Mouse (Mus musculus) cerebellum, postnatal 4 days (tissue): Measurements from ENCODE around the gene Stk39.
A peak's percentile ranks its signal among the peaks of the same experiment; 100 is the strongest.

ENCODE experiments used
- DNase-seq, 2 experiments: peaks; one replicate each; pipeline ENCODE4 v3.0.0; 2022; ENCODE audit warnings: low spot score in 2 of 2, mixed read lengths in 1 of 2

Gene Stk39

GRCm38 (mm10) chr2:68382394-68383059 is 89.5 kb downstream of the Stk39 start:
- no peak for DNase-seq

- no peak for DNase-seq
Measured at GRCm38 (mm10) chr2:68381881-68382280, 90.2 kb downstream of the Stk39 start.

GRCm38 (mm10) chr2:68381205-68381604 is 90.9 kb downstream of the Stk39 start:
- DNase-seq: no peak

GRCm38 (mm10) chr2:68379631-68380030 is 92.4 kb downstream of the Stk39 start:
- DNase-seq: no peak

- DNase-seq: no peak
Measured at GRCm38 (mm10) chr2:68378319-68378718, 93.7 kb downstream of the Stk39 start.

- DNase-seq: no peak
Measured at GRCm38 (mm10) chr2:68377251-68377681, 94.8 kb downstream of the Stk39 start.

GRCm38 (mm10) chr2:68376660-68377059 is 95.4 kb downstream of the Stk39 start:
- peak in 1 of 2 experiments; percentile 38 for DNase-seq

- no peak for DNase-seq
Measured at GRCm38 (mm10) chr2:68374202-68374601, 97.9 kb downstream of the Stk39 start.

GRCm38 (mm10) chr2:68371912-68372311 is 100.2 kb downstream of the Stk39 start:
- DNase-seq: no peak

GRCm38 (mm10) chr2:68370326-68370725 is 101.7 kb downstream of the Stk39 start:
- DNase-seq: no peak

- DNase-seq: no peak
Measured at GRCm38 (mm10) chr2:68369080-68369479, 103.0 kb downstream of the Stk39 start.

- DNase-seq: no peak
Measured at GRCm38 (mm10) chr2:68367944-68368343, 104.1 kb downstream of the Stk39 start.

GRCm38 (mm10) chr2:68366897-68367193 is 105.2 kb downstream of the Stk39 start:
- DNase-seq: no peak

- no peak for DNase-seq
Measured at GRCm38 (mm10) chr2:68366091-68366896, 105.8 kb downstream of the Stk39 start.

GRCm38 (mm10) chr2:68365504-68365903 is 106.6 kb downstream of the Stk39 start:
- no peak for DNase-seq

GRCm38 (mm10) chr2:68364181-68364900 is 107.7 kb downstream of the Stk39 start:
- DNase-seq: peak in 1 of 2 experiments; percentile 45

GRCm38 (mm10) chr2:68363159-68363558 is 108.9 kb downstream of the Stk39 start:
- DNase-seq: no peak

- no peak for DNase-seq
Measured at GRCm38 (mm10) chr2:68361701-68362100, 110.4 kb downstream of the Stk39 start.

GRCm38 (mm10) chr2:68350621-68351020 is 121.4 kb downstream of the Stk39 start:
- peak; percentile 44 to 66 for DNase-seq

- peak; percentile 74 to 84 for DNase-seq
Measured at GRCm38 (mm10) chr2:68349593-68350383, 122.3 kb downstream of the Stk39 start.

- no peak for DNase-seq
Measured at GRCm38 (mm10) chr2:68348966-68349365, 123.1 kb downstream of the Stk39 start.
